Comparison of ENCODE assay signal across 8 mouse cellular contexts in genomic region chr11:116592428-116592827, GRCm38 (mm10). TPM values are rescaled to one million over a fixed set of nuclear protein-coding genes. Genes with fewer than 3 reads are reported as not detected.
DNase-seq lines count a peak whose midpoint lies in the region; ATAC-seq lines count a peak whose summit lies in the region.

No protein-coding gene starts in this region.

- H3K4me1 ChIP-seq in hindbrain, embryonic 13.5 days (replicated peaks) = peaks cover 32% of the 10 kb centered on the region

- peak overlapping the region; percentile 73 for H3K27ac ChIP-seq in hindbrain, embryonic 13.5 days

- H3K36me3 ChIP-seq in hindbrain, embryonic 13.5 days = no peaks in the 10 kb centered on the region

- no peak overlapping the region for H3K9ac ChIP-seq in hindbrain, embryonic 13.5 days

- no peak overlapping the region for H3K4me2 ChIP-seq in hindbrain, embryonic 13.5 days

- H3K4me3 ChIP-seq in hindbrain, embryonic 13.5 days = no peak overlapping the region

- ATAC-seq in hindbrain, embryonic 13.5 days (ENCODE audit: low FRiP score) = peak; percentile 71

- H3K27me3 ChIP-seq in hindbrain, embryonic 13.5 days = no peaks in the 10 kb centered on the region; the same call in 1 of the 2 replicates

- DNase-seq in NIH3T3 (ENCODE audit: low read depth) = peak; percentile 97
- DNase-seq in cerebellum, postnatal 10 days = peak; percentile 99 to 100
- DNase-seq in frontal cortex, postnatal 14 days (ENCODE audit: low spot score in 2 of 2) = peak; percentile 87 to 92
- DNase-seq in layer of hippocampus, postnatal 14 days (ENCODE audit: low spot score in 2 of 2) = peak; percentile 95 to 97
- peak; percentile 98 for DNase-seq in lung, postnatal 10 days
- DNase-seq in retina, embryonic 14.5 days (ENCODE audit: low spot score) = peak; percentile 99
- DNase-seq in thymus, postnatal 36 days = peak; percentile 82 to 86

- no peaks in the 10 kb centered on the region for H3K9me3 ChIP-seq in hindbrain, embryonic 13.5 days

RNA-seq across cellular contexts. Expression of gene Aanat, which starts 6.2 kb away (rescaled TPM):
- polyA plus RNA-seq in hindbrain, embryonic 13.5 days (2015; fragmentation: Nextera tagmentation; extraction: Ambion mirVana) = 0.36 and 1.0 TPM in 2 replicates
- under 1 TPM; 0.39 to 0.76 TPM for total RNA-seq in layer of hippocampus, postnatal 14 days (2021)

RNA-seq across cellular contexts. Expression of gene Ube2o, which starts 11.2 kb away (rescaled TPM):
- 14.1 and 14.8 TPM in 2 replicates for polyA plus RNA-seq in hindbrain, embryonic 13.5 days (2015; fragmentation: Nextera tagmentation; extraction: Ambion mirVana)
- 100 to 1,000 TPM; 104 to 108 TPM for total RNA-seq in layer of hippocampus, postnatal 14 days (2021)

RNA-seq across cellular contexts. Expression of gene Rhbdf2, which starts 34.4 kb away (rescaled TPM):
- 1.8 and 2.1 TPM in 2 replicates for polyA plus RNA-seq in hindbrain, embryonic 13.5 days (2015; fragmentation: Nextera tagmentation; extraction: Ambion mirVana)
- 1 to 10 TPM; 1.6 to 1.7 TPM for total RNA-seq in layer of hippocampus, postnatal 14 days (2021)
